ENCODE assay signal across 19 mouse cellular contexts in genomic region chr2:170549146-170549545, GRCm38 (mm10). TPM values are rescaled to one million over a fixed set of nuclear protein-coding genes. Genes with fewer than 3 reads are reported as not detected.
"Had no signal": no experiment of that assay in that cellular context is flagged by ENCODE, and none has a peak within 500 bp of the region (broad histone marks: within the 10 kb centered on the region; RNA-seq: fewer than 3 reads in every experiment).

No protein-coding gene starts in this region.

- H3K27me3 ChIP-seq: limb, embryonic 12.5 days; liver, embryonic 13.5 days; lung, embryonic 15.5 days; midbrain, embryonic 13.5 days; neural tube, embryonic 15.5 days had no signal

- H3K9me3 ChIP-seq: limb, embryonic 12.5 days; liver, embryonic 13.5 days; lung, embryonic 15.5 days; midbrain, embryonic 13.5 days; neural tube, embryonic 15.5 days had no signal

- DNase-seq: liver; liver, embryonic 13.5 days; liver, postnatal 0 days; lung, postnatal 14 days; thymus, adult 18-20 months; thymus, postnatal 14 days had no signal

- H3K36me3 ChIP-seq: limb, embryonic 12.5 days; liver, embryonic 13.5 days; lung, embryonic 15.5 days; midbrain, embryonic 13.5 days; neural tube, embryonic 15.5 days had no signal

- H3K4me3 ChIP-seq: layer of hippocampus, adult 2 months; limb, embryonic 12.5 days; liver, embryonic 13.5 days; lung, embryonic 15.5 days; midbrain, embryonic 13.5 days; myocyte; neural tube, embryonic 15.5 days had no signal

- ATAC-seq: liver, postnatal 0 days; midbrain, embryonic 13.5 days had no signal

- H3K4me2 ChIP-seq: limb, embryonic 12.5 days; liver, embryonic 13.5 days; lung, embryonic 15.5 days; midbrain, embryonic 13.5 days; neural tube, embryonic 15.5 days had no signal

- H3K4me1 ChIP-seq: liver, embryonic 13.5 days had no signal

- H3K27ac ChIP-seq: kidney, postnatal 0 days; layer of hippocampus, adult 2 months; liver, embryonic 13.5 days; lung, embryonic 15.5 days; midbrain, embryonic 13.5 days; stomach, postnatal 0 days had no signal

- H3K9ac ChIP-seq: limb, embryonic 12.5 days; liver, embryonic 13.5 days; liver, postnatal 0 days; lung, embryonic 15.5 days; midbrain, embryonic 13.5 days; neural tube, embryonic 15.5 days had no signal

RNA-seq across cellular contexts. Expression of gene Cyp24a1, which starts 52.2 kb away (rescaled TPM):
- total RNA-seq: layer of hippocampus, adult 2 months; layer of hippocampus, postnatal 10 days; left cerebral cortex, postnatal 36 days; megakaryocyte-erythroid progenitor cell, adult 5-6 weeks had no signal
- polyA plus RNA-seq: intestine, embryonic 14.5 days; limb, embryonic 12.5 days; liver, embryonic 13.5 days; liver, postnatal 0 days; lung, embryonic 15.5 days; neural tube, embryonic 11.5 days; stomach, postnatal 0 days had no signal

RNA-seq across cellular contexts. Expression of gene 4930470P17Rik, which starts 52.7 kb away (rescaled TPM):
- total RNA-seq: layer of hippocampus, adult 2 months; layer of hippocampus, postnatal 10 days; left cerebral cortex, postnatal 36 days; megakaryocyte-erythroid progenitor cell, adult 5-6 weeks had no signal
- polyA plus RNA-seq: intestine, embryonic 14.5 days; kidney, postnatal 0 days; limb, embryonic 12.5 days; liver, embryonic 13.5 days; liver, postnatal 0 days; lung, embryonic 15.5 days; midbrain, embryonic 13.5 days; myocyte; neural tube, embryonic 11.5 days; stomach, postnatal 0 days had no signal
